Mouse (Mus musculus) kidney, embryonic 16.5 days (tissue): Measurements from ENCODE around the gene Trim44. TPM values are rescaled to one million over a fixed set of nuclear protein-coding genes. Genes with fewer than 3 reads are reported as not detected.

Source experiments
- ATAC-seq: fragments of 200-750 bp; cut with Nextera tagmentation; 2 replicates; pipeline ENCODE4 v1.8.0; 2017; ENCODE audit warnings: moderate TSS enrichment; ENCODE audit not compliant: low FRiP score, low TSS enrichment
- H3K27ac ChIP-seq: fragments of 300-500 bp; sonication (generic); 2 replicates; pipeline ENCODE4 v1.5.1; 2014; ENCODE audit warnings: low read length
- H3K27me3 ChIP-seq: fragments of 300-500 bp; sonication (generic); 2 replicates; pipeline ENCODE4 v1.6.1; 2014; ENCODE audit warnings: low read length, control low read depth, mixed read lengths; ENCODE audit not compliant: insufficient read depth
- H3K36me3 ChIP-seq: fragments of 300-500 bp; sonication (generic); 2 replicates; pipeline ENCODE4 v1.6.1; 2014; ENCODE audit warnings: low read length, control low read depth, mixed read lengths; ENCODE audit not compliant: insufficient read depth
- H3K4me1 ChIP-seq: fragments of 300-500 bp; sonication (generic); 2 replicates; pipeline ENCODE4 v1.6.1; 2014; ENCODE audit warnings: low read length, control low read depth, mixed read lengths; ENCODE audit not compliant: insufficient read depth
- H3K4me2 ChIP-seq: fragments of 300-500 bp; sonication (generic); replicated peaks from 2 replicates; pipeline ENCODE4 v1.6.1; 2014; ENCODE audit warnings: low read depth, low read length
- H3K4me3 ChIP-seq: fragments of 300-500 bp; sonication (generic); 2 replicates; pipeline ENCODE4 v1.5.1; 2014; ENCODE audit warnings: mild to moderate bottlenecking, low read length
- H3K9ac ChIP-seq: fragments of 300-500 bp; sonication (generic); replicated peaks from 2 replicates; pipeline ENCODE4 v1.6.1; 2014; ENCODE audit warnings: low read length
- H3K9me3 ChIP-seq: fragments of 300-500 bp; sonication (generic); 2 replicates; pipeline ENCODE4 v1.6.1; 2016; ENCODE audit warnings: low read length, control low read depth
- WGBS: fragments of 180-500 bp; shearing (Covaris S2); extraction: QIAGEN DNeasy Blood & Tissue Kit; methylation state at CpG from one replicate; pipeline ENCODE4 v1.1.7; 2014; 5-methylcytosine and 5-hydroxymethylcytosine counted together
- polyA plus RNA-seq: library from polyadenylated mRNA; unstranded; fragments of >200 nt; fragmentation: Nextera tagmentation; extraction: Ambion mirVana; gene quantifications from 2 replicates; pipeline ENCODE4 v1.2.1, GENCODE M21; 2015

Gene Trim44
- polyA plus RNA-seq, 1 experiment from 2014 or later, result 23.4 TPM

DNA sequence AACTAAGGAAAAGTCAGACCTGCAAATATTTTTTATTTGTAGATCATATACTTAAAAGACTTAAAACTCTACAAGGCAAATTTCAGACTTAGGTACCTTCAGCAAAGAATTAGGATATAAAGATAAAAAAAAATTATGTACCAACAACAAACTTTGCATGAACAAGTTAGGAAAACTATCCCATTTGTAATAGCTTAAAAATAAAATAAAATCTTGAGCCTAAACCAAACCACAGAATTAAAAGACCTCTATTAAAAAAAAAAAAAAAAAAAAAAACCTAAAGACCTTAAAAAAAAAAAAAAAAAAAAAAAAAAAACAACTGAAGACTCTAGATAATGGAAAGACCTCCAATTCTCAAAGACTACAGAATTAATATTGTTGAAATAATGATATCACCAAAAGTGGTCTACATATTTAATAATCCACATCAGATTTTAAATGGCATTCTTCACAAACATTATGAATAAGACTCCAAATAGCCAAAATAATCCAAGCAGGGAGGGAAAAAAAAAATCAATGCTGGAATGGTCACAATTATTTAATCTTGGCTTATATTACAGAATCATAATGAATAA, 22.2 kb downstream of the Trim44 start:
- no peaks in the 10 kb centered on the region for H3K27me3 ChIP-seq
- H3K27ac ChIP-seq, result no peak overlapping the region
- H3K4me1 ChIP-seq, result peaks cover 26% of the 10 kb centered on the region
- H3K9me3 ChIP-seq, result no peaks in the 10 kb centered on the region
- no peak overlapping the region for H3K9ac ChIP-seq
- H3K4me3 ChIP-seq, result no peak overlapping the region
- H3K36me3 ChIP-seq, result 0 out of 2 replicates have a peak, but pooled peaks cover 5% of the 10 kb centered on the region
- no peak for ATAC-seq
- no peak overlapping the region for H3K4me2 ChIP-seq

DNA sequence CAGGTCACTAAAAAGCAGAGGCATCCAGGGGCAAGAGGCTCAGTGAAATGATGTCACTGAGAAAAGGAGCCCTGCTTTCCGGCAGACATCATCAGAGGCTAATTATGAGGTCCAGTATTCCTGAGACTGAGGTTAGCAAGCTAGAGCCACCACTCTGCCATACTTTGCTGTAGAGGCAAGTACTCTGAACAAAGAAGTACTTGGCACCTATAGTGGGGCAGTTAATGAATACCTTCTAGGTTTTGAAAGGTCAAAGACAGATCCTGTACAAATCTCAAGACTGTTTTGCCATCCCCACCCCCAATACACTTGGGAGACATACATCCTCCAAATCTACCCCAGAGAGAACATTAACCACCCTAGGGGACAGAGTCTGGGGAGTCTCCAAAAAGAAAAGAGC, 23.1 kb downstream of the Trim44 start:
- Histone ChIP-seq H3K27ac (no peak overlapping the region), H3K4me1 (peaks cover 26% of the 10 kb centered on the region), H3K4me3 (no peak overlapping the region), H3K27me3 (no peaks in the 10 kb centered on the region), H3K9me3 (no peaks in the 10 kb centered on the region), H3K9ac (no peak overlapping the region), H3K4me2 (no peak overlapping the region), H3K36me3 (0 out of 2 replicates have a peak, but pooled peaks cover 5% of the 10 kb centered on the region)
- 54% methylated on average over 1 of the region's 1 CpGs for WGBS
- ATAC-seq, result 0 out of 2 replicates have a peak, but pooled peaks have one; percentile 35

DNA sequence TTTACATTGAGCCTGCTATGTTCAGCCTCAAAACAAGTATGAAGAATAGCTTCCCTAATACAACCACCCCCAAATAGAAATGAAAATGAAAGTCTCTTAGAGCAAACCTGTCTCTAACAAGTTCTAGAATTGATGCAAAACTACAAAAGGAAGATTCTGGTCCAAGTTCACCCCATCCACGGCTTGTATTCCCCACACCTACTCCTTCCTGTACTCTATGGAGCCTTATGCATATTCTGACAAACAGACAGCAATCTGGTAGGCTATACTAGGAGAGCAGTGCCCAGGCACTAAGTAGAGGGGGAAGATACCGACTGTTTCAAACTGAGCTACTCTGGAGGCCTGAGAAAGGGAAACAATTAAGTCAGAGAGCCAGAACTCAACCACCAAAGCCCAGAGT, 23.6 kb downstream of the Trim44 start:
- Histone ChIP-seq H3K27me3 (no peaks in the 10 kb centered on the region), H3K4me2 (no peak overlapping the region), H3K27ac (no peak overlapping the region), H3K36me3 (0 out of 2 replicates have a peak, but pooled peaks cover 5% of the 10 kb centered on the region), H3K9ac (no peak overlapping the region), H3K4me1 (peaks cover 26% of the 10 kb centered on the region), H3K9me3 (no peaks in the 10 kb centered on the region), H3K4me3 (no peak overlapping the region)
- WGBS, result 46% methylated on average over 2 of the region's 2 CpGs
- no peak for ATAC-seq

DNA sequence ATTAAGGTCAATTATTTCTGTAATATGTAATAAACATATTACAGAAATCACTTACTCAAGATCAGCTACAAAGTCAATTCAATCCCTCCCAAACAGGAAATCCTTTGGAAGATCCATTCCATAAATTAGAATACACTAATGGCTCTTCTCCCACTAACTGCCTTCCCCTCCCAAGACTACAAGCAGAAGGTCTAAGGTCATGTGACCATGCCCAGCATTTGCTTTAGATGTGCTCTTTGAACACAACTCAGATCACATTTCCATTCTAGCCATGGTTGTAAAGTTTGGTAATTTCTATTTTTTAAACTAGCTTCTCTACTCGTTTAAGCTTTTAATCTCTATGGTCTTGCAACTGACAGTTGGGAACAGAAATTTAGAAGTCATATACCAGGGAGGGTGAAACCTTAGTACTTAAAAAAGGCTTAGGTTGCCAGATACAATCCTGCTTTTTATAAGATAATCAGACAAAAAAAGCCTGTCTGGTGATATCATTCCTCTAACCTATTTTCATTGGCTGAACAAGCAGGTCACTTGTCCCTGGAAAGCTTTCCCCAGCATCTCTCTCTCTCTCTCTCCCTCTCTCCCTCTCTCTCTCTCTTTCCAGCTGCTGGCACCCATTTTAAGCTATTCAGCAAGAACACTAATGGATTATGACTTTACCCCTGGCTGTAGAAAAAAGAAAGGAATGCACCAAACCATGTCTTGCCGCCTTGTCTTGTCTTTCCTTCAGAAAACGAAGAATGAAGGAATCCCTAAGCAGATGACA, 24.4 kb downstream of the Trim44 start:
- Histone ChIP-seq H3K9me3 (no peaks in the 10 kb centered on the region), H3K4me3 (no peak overlapping the region), H3K27me3 (no peaks in the 10 kb centered on the region), H3K4me1 (peaks cover 26% of the 10 kb centered on the region), H3K4me2 (no peak overlapping the region), H3K27ac (no peak overlapping the region), H3K9ac (no peak overlapping the region), H3K36me3 (0 out of 2 replicates have a peak, but pooled peaks cover 5% of the 10 kb centered on the region)
- no peak for ATAC-seq
- 48% methylated on average over 3 of the region's 3 CpGs for WGBS

DNA sequence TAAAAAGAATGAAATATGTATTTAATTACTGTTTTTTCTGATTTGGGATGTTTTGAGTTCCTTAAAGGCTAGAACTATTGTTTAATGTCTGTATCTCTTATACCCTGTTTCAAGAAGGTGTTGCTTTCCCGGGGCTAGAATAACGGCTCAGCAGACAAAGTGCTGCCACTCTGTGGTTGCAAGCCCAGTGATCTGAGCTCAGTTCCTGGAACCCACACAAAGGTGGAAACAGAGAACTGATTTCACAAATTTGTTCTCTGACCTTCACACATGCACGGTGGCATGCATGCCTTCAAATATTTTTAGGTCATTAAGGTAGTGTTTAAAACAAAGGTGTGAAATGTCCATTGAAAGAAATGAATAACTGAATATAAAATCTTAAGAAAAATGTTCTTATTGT, 25.1 kb downstream of the Trim44 start:
- ATAC-seq, result no peak
- Histone ChIP-seq H3K27me3 (no peaks in the 10 kb centered on the region), H3K27ac (no peak overlapping the region), H3K4me2 (no peak overlapping the region), H3K4me1 (peaks cover 26% of the 10 kb centered on the region), H3K36me3 (0 out of 2 replicates have a peak, but pooled peaks cover 5% of the 10 kb centered on the region), H3K9ac (no peak overlapping the region), H3K4me3 (no peak overlapping the region), H3K9me3 (no peaks in the 10 kb centered on the region)
- 57% methylated on average over 3 of the region's 3 CpGs for WGBS

DNA sequence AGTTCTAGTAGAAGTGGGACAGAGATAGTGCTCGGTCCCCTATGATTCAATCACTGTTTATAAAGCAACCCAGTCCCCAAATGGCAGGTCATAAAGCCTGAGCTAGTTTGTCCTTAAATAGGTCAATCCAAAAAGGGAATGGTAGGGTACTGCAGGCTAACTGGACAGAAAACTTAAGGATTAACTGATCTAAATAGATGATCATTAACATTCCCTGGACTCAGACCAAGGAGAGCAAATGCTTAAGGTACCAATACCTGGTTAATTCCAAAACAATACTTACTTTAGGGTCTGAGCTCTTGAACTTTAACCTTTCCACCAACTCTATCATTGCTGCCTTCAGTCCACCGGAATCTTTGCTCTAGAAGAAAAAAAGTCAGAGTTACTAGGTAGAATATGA, 27.0 kb downstream of the Trim44 start:
- ATAC-seq, result no peak
- Histone ChIP-seq H3K36me3 (no peaks in the 10 kb centered on the region), H3K9me3 (no peaks in the 10 kb centered on the region), H3K4me1 (peaks cover 26% of the 10 kb centered on the region), H3K27me3 (no peaks in the 10 kb centered on the region), H3K4me2 (no peak overlapping the region), H3K27ac (no peak overlapping the region), H3K9ac (no peak overlapping the region), H3K4me3 (no peak overlapping the region)
- 80% methylated on average over 2 of the region's 2 CpGs for WGBS

DNA sequence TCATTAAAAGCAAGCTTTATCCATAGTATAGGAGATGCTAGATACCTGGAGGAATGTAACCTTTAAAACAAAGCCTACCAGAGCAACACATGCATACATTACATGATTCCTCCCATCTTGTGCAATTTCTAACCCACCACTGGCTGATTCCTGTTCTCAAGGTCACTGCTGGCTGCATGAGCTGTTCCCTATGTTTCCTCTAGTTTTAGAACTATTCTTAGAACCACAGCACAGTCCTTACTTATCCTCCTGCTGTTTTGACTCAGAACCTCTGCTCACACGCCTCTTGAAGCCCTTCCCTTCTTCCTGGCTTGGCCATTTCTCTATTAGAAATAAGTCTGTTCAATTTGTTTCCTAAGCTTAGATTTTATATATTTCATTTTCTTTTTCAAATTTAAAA, 28.7 kb downstream of the Trim44 start:
- Histone ChIP-seq H3K9me3 (no peaks in the 10 kb centered on the region), H3K27ac (no peak overlapping the region), H3K9ac (no peak overlapping the region), H3K27me3 (no peaks in the 10 kb centered on the region), H3K4me3 (no peak overlapping the region), H3K4me2 (no peak overlapping the region), H3K36me3 (no peaks in the 10 kb centered on the region), H3K4me1 (peaks cover 17% of the 10 kb centered on the region)
- 85% methylated on average over 1 of the region's 1 CpGs for WGBS
- no peak for ATAC-seq

DNA sequence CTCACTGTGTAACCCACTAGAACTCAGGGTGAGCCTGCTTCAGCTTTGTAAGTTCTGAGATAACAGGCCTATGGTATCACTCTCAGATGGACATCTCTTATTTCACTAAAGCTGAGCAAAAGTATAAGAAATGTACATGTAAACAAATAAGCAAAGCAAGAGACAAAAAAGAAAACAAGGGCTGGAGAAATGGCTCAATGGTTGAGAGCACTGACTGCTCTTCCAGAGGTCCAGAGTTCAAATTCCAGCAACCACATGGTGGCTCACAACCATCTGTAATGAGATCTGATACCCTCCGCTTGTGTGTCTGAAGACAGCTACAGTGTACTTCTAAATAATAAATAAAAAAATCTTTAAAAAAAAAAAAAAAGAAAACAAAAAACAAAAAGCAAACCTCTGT, 29.2 kb downstream of the Trim44 start:
- Histone ChIP-seq H3K4me1 (peaks cover 11% of the 10 kb centered on the region), H3K4me3 (no peak overlapping the region), H3K4me2 (no peak overlapping the region), H3K36me3 (no peaks in the 10 kb centered on the region), H3K27ac (no peak overlapping the region), H3K9ac (no peak overlapping the region), H3K27me3 (no peaks in the 10 kb centered on the region), H3K9me3 (no peaks in the 10 kb centered on the region)
- no peak for ATAC-seq
- WGBS, result 96% methylated on average over 1 of the region's 1 CpGs

DNA sequence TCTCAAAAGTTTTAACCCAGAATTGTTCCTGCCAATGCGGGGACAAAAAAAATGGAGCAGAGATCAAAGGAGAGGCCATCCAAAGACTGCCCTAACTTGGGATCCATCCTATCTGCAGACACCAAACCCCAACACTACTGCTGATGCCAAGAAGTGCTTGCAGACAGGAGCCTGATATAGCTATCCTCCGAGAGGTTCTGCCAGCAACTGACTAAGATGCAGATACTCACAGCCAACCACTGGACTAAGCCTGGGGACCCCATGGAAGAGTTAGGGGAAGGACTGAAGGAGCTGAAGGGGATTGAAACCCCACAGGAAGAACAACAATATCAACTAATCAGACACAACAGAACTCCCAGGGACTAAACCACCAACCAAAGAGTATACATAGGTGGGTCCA, 30.3 kb downstream of the Trim44 start:
- Histone ChIP-seq H3K9ac (no peak overlapping the region), H3K4me2 (no peak overlapping the region), H3K36me3 (no peaks in the 10 kb centered on the region), H3K4me1 (peaks cover 5% of the 10 kb centered on the region; the same call in 1 of the 2 replicates), H3K27ac (no peak overlapping the region), H3K9me3 (no peaks in the 10 kb centered on the region), H3K4me3 (no peak overlapping the region), H3K27me3 (no peaks in the 10 kb centered on the region)
- 94% methylated on average over 2 of the region's 2 CpGs for WGBS
- ATAC-seq, result no peak

DNA sequence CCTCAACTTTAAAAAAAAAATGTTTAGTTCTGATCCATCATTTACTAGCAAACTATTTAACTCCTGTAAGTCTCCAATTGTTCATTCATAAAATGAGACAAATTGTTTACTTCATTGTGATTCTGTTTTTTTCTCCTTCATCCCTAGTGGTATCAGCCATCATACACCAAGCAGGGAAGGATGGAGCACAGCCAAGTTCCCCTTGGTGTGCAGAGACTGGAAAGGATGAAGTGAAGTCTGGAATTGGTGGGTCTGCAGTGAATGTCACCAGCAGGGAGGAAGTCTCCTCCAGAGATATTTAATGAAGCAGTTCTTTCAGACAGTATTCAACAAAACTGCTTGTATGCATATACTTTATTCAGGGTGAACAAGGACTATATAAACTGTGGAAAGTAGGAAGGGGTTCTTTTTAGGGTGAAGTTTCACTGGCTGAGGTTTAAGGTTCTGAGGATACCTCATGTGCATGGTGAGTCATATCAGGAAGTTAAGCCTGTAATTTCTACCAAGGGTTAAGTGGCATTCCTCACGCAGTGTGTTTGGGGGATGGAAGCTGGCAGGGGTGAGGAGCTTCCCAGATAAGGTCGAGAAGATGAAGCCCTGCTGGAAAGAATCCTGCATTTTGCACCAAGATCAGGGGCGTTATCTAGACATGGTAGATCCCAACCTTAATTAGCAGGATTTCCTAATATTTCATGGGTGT, 34.1 kb downstream of the Trim44 start:
- H3K4me3 ChIP-seq, result no peak overlapping the region
- ATAC-seq, result no peak
- no peaks in the 10 kb centered on the region for H3K9me3 ChIP-seq
- H3K9ac ChIP-seq, result no peak overlapping the region
- H3K36me3 ChIP-seq, result no peaks in the 10 kb centered on the region
- no peak overlapping the region for H3K4me2 ChIP-seq
- no peaks in the 10 kb centered on the region for H3K27me3 ChIP-seq
- 78% methylated on average over 3 of the region's 3 CpGs for WGBS
- no peaks in the 10 kb centered on the region for H3K4me1 ChIP-seq
- no peak overlapping the region for H3K27ac ChIP-seq
